ENCODE assay signal across 8 mouse cellular contexts in the genomic region with DNA sequence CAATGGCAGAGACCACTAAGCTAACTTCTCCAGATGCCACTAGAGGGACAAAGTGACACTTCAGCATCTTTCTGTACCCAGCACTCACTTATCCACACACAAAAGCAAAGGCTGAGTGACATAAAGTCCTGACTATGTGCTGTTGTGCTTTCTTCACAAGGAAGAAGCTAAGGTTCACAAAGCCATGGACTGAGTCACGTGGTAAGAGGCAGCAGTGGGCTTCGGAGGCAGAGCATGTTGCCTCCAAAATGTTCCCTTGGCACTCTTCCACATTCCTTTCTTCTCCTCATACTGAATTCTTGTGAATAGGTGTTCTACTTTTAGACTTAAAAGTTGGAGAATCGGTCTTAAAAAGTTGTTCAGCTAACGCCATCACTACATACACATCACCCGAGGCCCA. TPM values are rescaled to one million over a fixed set of nuclear protein-coding genes. Genes with fewer than 3 reads are reported as not detected.
DNase-seq lines count a peak whose midpoint lies in the region; ATAC-seq and TF ChIP-seq lines count a peak whose summit lies in the region.

No protein-coding gene starts in this region.

- H3K9me3 ChIP-seq in heart, embryonic 16.5 days (replicated peaks; ENCODE audit: control insufficient read depth, low read length): no peaks in the 10 kb centered on the region
- no peaks in the 10 kb centered on the region for H3K9me3 ChIP-seq in hindbrain, embryonic 11.5 days (ENCODE audit: control insufficient read depth, low read length)
- H3K9me3 ChIP-seq in midbrain, embryonic 12.5 days: no peaks in the 10 kb centered on the region

- H3K36me3 ChIP-seq in heart, embryonic 16.5 days (ENCODE audit: control insufficient read depth, insufficient read depth): no peaks in the 10 kb centered on the region
- no peaks in the 10 kb centered on the region for H3K36me3 ChIP-seq in hindbrain, embryonic 11.5 days (ENCODE audit: control insufficient read depth, insufficient read depth, low read length)
- no peaks in the 10 kb centered on the region for H3K36me3 ChIP-seq in midbrain, embryonic 12.5 days

- H3K4me1 ChIP-seq in heart, embryonic 16.5 days (ENCODE audit: control insufficient read depth, insufficient read depth, low read length): peaks cover 35% of the 10 kb centered on the region
- H3K4me1 ChIP-seq in hindbrain, embryonic 11.5 days (replicated peaks; ENCODE audit: control insufficient read depth, insufficient read depth, low read length): peaks cover 12% of the 10 kb centered on the region; the same call in 1 of the 2 replicates
- peaks cover 55% of the 10 kb centered on the region for H3K4me1 ChIP-seq in midbrain, embryonic 12.5 days

- no peak for DNase-seq in heart, postnatal 25 days (ENCODE audit: low spot score)
- peak; percentile 67 for DNase-seq in brain, embryonic 14.5 days (ENCODE audit: low read depth)
- no peak for DNase-seq in hindbrain, embryonic 11.5 days (ENCODE audit: low spot score)
- no peak for DNase-seq in adrenal gland, postnatal 25 days
- DNase-seq in left cerebral cortex, postnatal 14 days (ENCODE audit: low spot score in 2 of 2): no peak
- DNase-seq in ovary, postnatal 14 days (ENCODE audit: low spot score): no peak

- H3K4me3 ChIP-seq in heart, embryonic 16.5 days (ENCODE audit: low read length): peak overlapping the region; percentile 40
- peak overlapping the region; percentile 40; the same call in 1 of the 2 replicates for H3K4me3 ChIP-seq in hindbrain, embryonic 11.5 days (ENCODE audit: low read depth, low read length)
- H3K4me3 ChIP-seq in midbrain, embryonic 12.5 days: peak overlapping the region; percentile 48

- WGBS in heart, embryonic 16.5 days: 33% methylated on average over 5 of the region's 5 CpGs
- 78% methylated on average over 5 of the region's 5 CpGs for WGBS in hindbrain, embryonic 11.5 days
- WGBS in midbrain, embryonic 12.5 days: 86% methylated on average over 5 of the region's 5 CpGs

- intact Hi-C loops in heart, postnatal 25 days (cut with DNase I): loop anchor here (5.0 to 10.0 kb wide), 2 partner anchors 132 to 270 kb away; no protein-coding TSS in a partner anchor
- intact Hi-C loops in left cerebral cortex, postnatal 14 days (cut with DNase I): loop anchor here (2.0 kb wide), 1 partner anchor 92 kb away; no protein-coding TSS in a partner anchor

- no peak for TF ChIP-seq POLR2A in brain, embryonic 14.5 days (IDR thresholded peaks at IDR 0.05; ENCODE audit: borderline replicate concordance, extremely low read depth, insufficient read depth, insufficient read length, poor library complexity, severe bottlenecking)

- peak overlapping the region; percentile 47 for H3K27ac ChIP-seq in heart, embryonic 16.5 days (ENCODE audit: low read length)
- H3K27ac ChIP-seq in hindbrain, embryonic 11.5 days (ENCODE audit: low read depth, low read length): peak overlapping the region; percentile 74
- H3K27ac ChIP-seq in midbrain, embryonic 12.5 days (replicated peaks): peak overlapping the region; percentile 83

- H3K9ac ChIP-seq in heart, embryonic 16.5 days (ENCODE audit: low read length): no peak overlapping the region
- H3K9ac ChIP-seq in hindbrain, embryonic 11.5 days (ENCODE audit: low read depth, low read length): no peak overlapping the region; the same call in 1 of the 2 replicates
- peak overlapping the region; percentile 56; the same call in 1 of the 2 replicates for H3K9ac ChIP-seq in midbrain, embryonic 12.5 days (replicated peaks)

- H3K27me3 ChIP-seq in heart, embryonic 16.5 days (ENCODE audit: control insufficient read depth, insufficient read depth, low read length): no peaks in the 10 kb centered on the region
- H3K27me3 ChIP-seq in hindbrain, embryonic 11.5 days (ENCODE audit: control insufficient read depth, insufficient read depth, low read length): no peaks in the 10 kb centered on the region
- H3K27me3 ChIP-seq in midbrain, embryonic 12.5 days: no peaks in the 10 kb centered on the region

- TF ChIP-seq CTCF in brain, embryonic 14.5 days (IDR thresholded peaks at IDR 0.05; ENCODE audit: borderline replicate concordance, extremely low read depth, insufficient read depth, insufficient read length): no peak

- peak overlapping the region; percentile 71 for H3K4me2 ChIP-seq in heart, embryonic 16.5 days (ENCODE audit: low read depth, low read length)
- peak overlapping the region; percentile 61 for H3K4me2 ChIP-seq in hindbrain, embryonic 11.5 days (replicated peaks; ENCODE audit: low read depth, low read length)
- H3K4me2 ChIP-seq in midbrain, embryonic 12.5 days (replicated peaks): peak overlapping the region; percentile 50

- ATAC-seq in heart, embryonic 16.5 days (replicated peaks; ENCODE audit: extremely low read depth, insufficient read depth, low FRiP score): no peak
- no peak for ATAC-seq in hindbrain, embryonic 11.5 days (ENCODE audit: low FRiP score)
- no peak for ATAC-seq in midbrain, embryonic 12.5 days (ENCODE audit: low FRiP score, low read depth)

RNA-seq across cellular contexts. Expression of a gene that starts 3.0 kb away (rescaled TPM):
- 58.8 and 64.2 TPM in 2 replicates for polyA plus RNA-seq in heart, embryonic 16.5 days (2015; fragmentation: Nextera tagmentation; extraction: Ambion mirVana)
- total RNA-seq in heart, postnatal 25 days (2021): 10 to 100 TPM; 15.8 to 16.7 TPM
- polyA plus RNA-seq in brain, embryonic 14.5 days (2012; rRNA removed): 278 and 363 TPM in 2 replicates
- 164 and 201 TPM in 2 replicates for polyA plus RNA-seq in hindbrain, embryonic 11.5 days (2014; fragmentation: Nextera tagmentation; extraction: Ambion mirVana)
- polyA plus RNA-seq in midbrain, embryonic 12.5 days (2016; fragmentation: Nextera tagmentation; extraction: Ambion mirVana): 186 and 195 TPM in 2 replicates
- total RNA-seq in adrenal gland, postnatal 25 days (2021): 24.6 and 36.2 TPM in 2 replicates
- 100 to 1,000 TPM; 346 to 354 TPM for total RNA-seq in left cerebral cortex, postnatal 14 days (2021)
